Mouse (Mus musculus) gastrocnemius, postnatal 36 days (tissue): ENCODE data around the gene Fer1l5. TPM values are rescaled to one million over a fixed set of nuclear protein-coding genes. Genes with fewer than 3 reads are reported as not detected.
A peak's percentile ranks its signal among the peaks of the same experiment; 100 is the strongest.

ENCODE experiments used
- DNase-seq, 2 experiments: peaks; one replicate each; pipeline ENCODE4 v3.0.0; 2022
- intact Hi-C: fragments of 180-260 bp; cut with DNase I; formaldehyde crosslinking; loops from one replicate; pipeline ENCODE4 v1.15.1; 2025
- total RNA-seq, 2 experiments: library from RNA; stranded (reverse); gene quantifications; 2 replicates each; pipeline ENCODE4 v1.2.3; 2021

Gene Fer1l5
- total RNA-seq, 2 experiments from 2014 or later: not detected

GRCm38 (mm10) chr1:36404531-36404930 is 32.4 kb downstream of the Fer1l5 start:
- intact Hi-C loops: no loop called here

GRCm38 (mm10) chr1:36429511-36429910 is 57.4 kb downstream of the Fer1l5 start:
- intact Hi-C loops: no loop called here
- no peak for DNase-seq

More at GRCm38 (mm10) chr1:36404531-36404930, 32.4 kb downstream of the Fer1l5 start:
- no peak for DNase-seq

- DNase-seq: no peak
- intact Hi-C loops: no loop called here
Observed at GRCm38 (mm10) chr1:36432999-36433398, 60.9 kb downstream of the Fer1l5 start.

GRCm38 (mm10) chr1:36433616-36434015 is 61.5 kb downstream of the Fer1l5 start:
- intact Hi-C loops: no loop called here
- DNase-seq: no peak

GRCm38 (mm10) chr1:36435071-36435470 is 63.0 kb downstream of the Fer1l5 start:
- no peak for DNase-seq
- intact Hi-C loops: no loop called here

- DNase-seq: no peak
- intact Hi-C loops: no loop called here
Observed at GRCm38 (mm10) chr1:36436515-36436914, 64.4 kb downstream of the Fer1l5 start.

- DNase-seq: no peak
- intact Hi-C loops: no loop called here
Observed at GRCm38 (mm10) chr1:36437223-36437622, 65.1 kb downstream of the Fer1l5 start.

- intact Hi-C loops: no loop called here
- peak in 1 of 2 experiments; percentile 24 for DNase-seq
Observed at GRCm38 (mm10) chr1:36441101-36441500, 69.0 kb downstream of the Fer1l5 start.

GRCm38 (mm10) chr1:36444471-36445464 is 72.7 kb downstream of the Fer1l5 start, which contains the start of gene Lman2l:
Gene Lman2l, minus strand, starts transcription at chr1:36445271.
- intact Hi-C loops: no loop called here

GRCm38 (mm10) chr1:36445508-36445907 is 73.4 kb downstream of the Fer1l5 start:
- intact Hi-C loops: no loop called here
- DNase-seq: no peak

More at GRCm38 (mm10) chr1:36444471-36445464, 72.7 kb downstream of the Fer1l5 start, which contains the start of gene Lman2l:
- peak; percentile 87 to 94 for DNase-seq

GRCm38 (mm10) chr1:36446106-36446824 is 74.2 kb downstream of the Fer1l5 start:
- intact Hi-C loops: loop anchor here (1.0 kb wide), 1 partner anchor 52 kb away; no protein-coding TSS in a partner anchor
- DNase-seq: no peak

GRCm38 (mm10) chr1:36446841-36447240 is 74.8 kb downstream of the Fer1l5 start:
- no peak for DNase-seq
- intact Hi-C loops: loop anchor here (1.0 kb wide), 1 partner anchor 51 kb away; no protein-coding TSS in a partner anchor

- no peak for DNase-seq
- intact Hi-C loops: no loop called here
Observed at GRCm38 (mm10) chr1:36454055-36454815, 82.1 kb downstream of the Fer1l5 start.

- intact Hi-C loops: no loop called here
- DNase-seq: no peak
Observed at GRCm38 (mm10) chr1:36457388-36458014, 85.4 kb downstream of the Fer1l5 start.

- intact Hi-C loops: no loop called here
- no peak for DNase-seq
Observed at GRCm38 (mm10) chr1:36458169-36458568, 86.1 kb downstream of the Fer1l5 start.

- intact Hi-C loops: no loop called here
- DNase-seq: no peak
Observed at GRCm38 (mm10) chr1:36461829-36462228, 89.7 kb downstream of the Fer1l5 start.

GRCm38 (mm10) chr1:36465641-36466160 is 93.6 kb downstream of the Fer1l5 start:
- intact Hi-C loops: no loop called here
- DNase-seq: no peak

GRCm38 (mm10) chr1:36467446-36467845 is 95.4 kb downstream of the Fer1l5 start:
- intact Hi-C loops: no loop called here
- DNase-seq: no peak

- intact Hi-C loops: no loop called here
- DNase-seq: peak; percentile 31 to 39
Observed at GRCm38 (mm10) chr1:36469811-36470444, 97.8 kb downstream of the Fer1l5 start.
